Mouse (Mus musculus) liver, embryonic 14.5 days (tissue): ENCODE data around the gene Pawr.

ENCODE experiments used
- CTCF ChIP-seq: IDR thresholded peaks from 2 replicates; pipeline ENCODE4 v1.5.1; 2016; ENCODE audit warnings: antibody characterized with exemption, low read depth, control low read depth
- EP300 ChIP-seq: IDR thresholded peaks from 2 replicates; pipeline ENCODE4 v1.6.1; 2016; ENCODE audit warnings: antibody characterized with exemption, low read depth

GRCm38 (mm10) chr10:108328356-108328755 is 3.6 kb upstream of the Pawr start:
- TF ChIP-seq CTCF, result no peak
- TF ChIP-seq EP300, result no peak
